Mouse (Mus musculus): ENCODE results near the gene Zfp14. TPM values are rescaled to one million over a fixed set of nuclear protein-coding genes. Genes with fewer than 3 reads are reported as not detected.

Gene Zfp14
- 1.4 and 1.8 TPM in 2 replicates for polyA plus RNA-seq (2014; fragmentation: Nextera tagmentation; extraction: Ambion mirVana)

GRCm38 (mm10) chr7:30050882-30051548, at the start of gene Zfp14:
Gene Zfp14, minus strand, starts transcription at chr7:30051380.
- peak; percentile 99 for ATAC-seq (replicated peaks; ENCODE audit: low FRiP score)
- Histone ChIP-seq H3K27ac (ENCODE audit: low read depth, low read length) (no peak within 1 kb of the TSS), H3K9me3 (ENCODE audit: control insufficient read depth, low read length) (no peaks in the 10 kb centered on the region), H3K27me3 (replicated peaks; ENCODE audit: control insufficient read depth, insufficient read depth, low read length) (no peaks in the 10 kb centered on the region), H3K4me2 (peak within 1 kb of the TSS; percentile 78), H3K4me3 (ENCODE audit: low read depth, low read length) (peak within 1 kb of the TSS; percentile 58), H3K9ac (ENCODE audit: low read depth, low read length) (peak within 1 kb of the TSS; percentile 63), H3K4me1 (replicated peaks; ENCODE audit: control insufficient read depth, insufficient read depth, low read length) (peaks cover 4% of the 10 kb centered on the region), H3K36me3 (ENCODE audit: control insufficient read depth, insufficient read depth, low read length) (peaks cover 3% of the 10 kb centered on the region; the same call in 1 of the 2 replicates)
- DNase-seq (ENCODE audit: low spot score) = peak; percentile 83
- WGBS = under 1% methylated on average over 40 of the region's 40 CpGs

GRCm38 (mm10) chr7:30099297-30099696, 48.1 kb upstream of the Zfp14 start:
- 87% methylated on average over 13 of the region's 13 CpGs for WGBS
- Histone ChIP-seq H3K4me3 (ENCODE audit: low read depth, low read length) (no peak overlapping the region), H3K4me1 (replicated peaks; ENCODE audit: control insufficient read depth, insufficient read depth, low read length) (peaks cover 14% of the 10 kb centered on the region), H3K36me3 (ENCODE audit: control insufficient read depth, insufficient read depth, low read length) (peaks cover 39% of the 10 kb centered on the region), H3K4me2 (no peak overlapping the region), H3K9me3 (ENCODE audit: control insufficient read depth, low read length) (peaks cover 7% of the 10 kb centered on the region; the same call in 1 of the 2 replicates), H3K27me3 (replicated peaks; ENCODE audit: control insufficient read depth, insufficient read depth, low read length) (no peaks in the 10 kb centered on the region), H3K9ac (ENCODE audit: low read depth, low read length) (no peak overlapping the region), H3K27ac (ENCODE audit: low read depth, low read length) (no peak overlapping the region)
- ATAC-seq (replicated peaks; ENCODE audit: low FRiP score) (no peak), DNase-seq (ENCODE audit: low spot score) (no peak)

GRCm38 (mm10) chr7:30095551-30096125, 44.5 kb upstream of the Zfp14 start:
- Histone ChIP-seq H3K4me1 (replicated peaks; ENCODE audit: control insufficient read depth, insufficient read depth, low read length) (peaks cover 20% of the 10 kb centered on the region), H3K9ac (ENCODE audit: low read depth, low read length) (peak overlapping the region; percentile 60), H3K27ac (ENCODE audit: low read depth, low read length) (no peak overlapping the region), H3K27me3 (replicated peaks; ENCODE audit: control insufficient read depth, insufficient read depth, low read length) (no peaks in the 10 kb centered on the region), H3K36me3 (ENCODE audit: control insufficient read depth, insufficient read depth, low read length) (peaks cover 11% of the 10 kb centered on the region; the same call in 1 of the 2 replicates), H3K4me3 (ENCODE audit: low read depth, low read length) (peak overlapping the region; percentile 59), H3K4me2 (peak overlapping the region; percentile 81), H3K9me3 (ENCODE audit: control insufficient read depth, low read length) (no peaks in the 10 kb centered on the region)
- 16% methylated on average over 5 of the region's 5 CpGs for WGBS
- DNase-seq (ENCODE audit: low spot score) = no peak
- no peak for ATAC-seq (replicated peaks; ENCODE audit: low FRiP score)

GRCm38 (mm10) chr7:30094646-30095429, 43.7 kb upstream of the Zfp14 start, which contains the start of gene Zfp260:
Gene Zfp260, plus strand, starts transcription at chr7:30094777.
- DNase-seq (ENCODE audit: low spot score) (peak; percentile 85), ATAC-seq (replicated peaks; ENCODE audit: low FRiP score) (peak; percentile 69)
- Histone ChIP-seq H3K4me2 (peak within 1 kb of the TSS; percentile 81), H3K4me3 (ENCODE audit: low read depth, low read length) (peak within 1 kb of the TSS; percentile 59), H3K27me3 (replicated peaks; ENCODE audit: control insufficient read depth, insufficient read depth, low read length) (no peaks in the 10 kb centered on the region), H3K36me3 (ENCODE audit: control insufficient read depth, insufficient read depth, low read length) (peaks cover 7% of the 10 kb centered on the region; the same call in 1 of the 2 replicates), H3K9ac (ENCODE audit: low read depth, low read length) (peak within 1 kb of the TSS; percentile 60), H3K4me1 (replicated peaks; ENCODE audit: control insufficient read depth, insufficient read depth, low read length) (peaks cover 20% of the 10 kb centered on the region), H3K9me3 (ENCODE audit: control insufficient read depth, low read length) (no peaks in the 10 kb centered on the region), H3K27ac (ENCODE audit: low read depth, low read length) (peak within 1 kb of the TSS; percentile 76)
- under 1% methylated on average over 26 of the region's 26 CpGs for WGBS

GRCm38 (mm10) chr7:30093918-30094415, 42.8 kb upstream of the Zfp14 start:
- peak overlapping the region; percentile 55 for H3K9ac ChIP-seq (ENCODE audit: low read depth, low read length)

GRCm38 (mm10) chr7:30092666-30093065, 41.5 kb upstream of the Zfp14 start:
- no peak overlapping the region for H3K27ac ChIP-seq (ENCODE audit: low read depth, low read length)
- ATAC-seq (replicated peaks; ENCODE audit: low FRiP score) (no peak), DNase-seq (ENCODE audit: low spot score) (no peak)
- no peaks in the 10 kb centered on the region for H3K9me3 ChIP-seq (ENCODE audit: control insufficient read depth, low read length)
- 79% methylated on average over 9 of the region's 9 CpGs for WGBS
- H3K4me2 ChIP-seq = no peak overlapping the region
- no peak overlapping the region for H3K9ac ChIP-seq (ENCODE audit: low read depth, low read length)
- H3K27me3 ChIP-seq (replicated peaks; ENCODE audit: control insufficient read depth, insufficient read depth, low read length) = no peaks in the 10 kb centered on the region
- no peak overlapping the region for H3K4me3 ChIP-seq (ENCODE audit: low read depth, low read length)
- no peaks in the 10 kb centered on the region for H3K36me3 ChIP-seq (ENCODE audit: control insufficient read depth, insufficient read depth, low read length)
- peaks cover 26% of the 10 kb centered on the region for H3K4me1 ChIP-seq (replicated peaks; ENCODE audit: control insufficient read depth, insufficient read depth, low read length)

More at GRCm38 (mm10) chr7:30093918-30094415, 42.8 kb upstream of the Zfp14 start:
- peaks cover 4% of the 10 kb centered on the region; the same call in 1 of the 2 replicates for H3K36me3 ChIP-seq (ENCODE audit: control insufficient read depth, insufficient read depth, low read length)
- ATAC-seq (replicated peaks; ENCODE audit: low FRiP score) = no peak
- 69% methylated on average over 6 of the region's 6 CpGs for WGBS
- H3K4me3 ChIP-seq (ENCODE audit: low read depth, low read length) = peak overlapping the region; percentile 59
- H3K27ac ChIP-seq (ENCODE audit: low read depth, low read length) = no peak overlapping the region
- H3K9me3 ChIP-seq (ENCODE audit: control insufficient read depth, low read length) = no peaks in the 10 kb centered on the region
- no peak for DNase-seq (ENCODE audit: low spot score)
- no peaks in the 10 kb centered on the region for H3K27me3 ChIP-seq (replicated peaks; ENCODE audit: control insufficient read depth, insufficient read depth, low read length)
- peaks cover 26% of the 10 kb centered on the region for H3K4me1 ChIP-seq (replicated peaks; ENCODE audit: control insufficient read depth, insufficient read depth, low read length)
- H3K4me2 ChIP-seq = peak overlapping the region; percentile 81

GRCm38 (mm10) chr7:30090970-30091585, 39.9 kb upstream of the Zfp14 start:
- no peak for DNase-seq (ENCODE audit: low spot score)
- H3K4me1 ChIP-seq (replicated peaks; ENCODE audit: control insufficient read depth, insufficient read depth, low read length) = peaks cover 19% of the 10 kb centered on the region; the same call in 1 of the 2 replicates
- ATAC-seq (replicated peaks; ENCODE audit: low FRiP score) = no peak
- 5% methylated on average over 9 of the region's 9 CpGs for WGBS
- H3K9me3 ChIP-seq (ENCODE audit: control insufficient read depth, low read length) = no peaks in the 10 kb centered on the region
- peak overlapping the region; percentile 71 for H3K4me3 ChIP-seq (ENCODE audit: low read depth, low read length)
- peak overlapping the region; percentile 87 for H3K4me2 ChIP-seq
- H3K27ac ChIP-seq (ENCODE audit: low read depth, low read length) = peak overlapping the region; percentile 71; the same call in 1 of the 2 replicates
- peak overlapping the region; percentile 27 for H3K9ac ChIP-seq (ENCODE audit: low read depth, low read length)
- no peaks in the 10 kb centered on the region for H3K27me3 ChIP-seq (replicated peaks; ENCODE audit: control insufficient read depth, insufficient read depth, low read length)
- peaks cover 5% of the 10 kb centered on the region; the same call in 1 of the 2 replicates for H3K36me3 ChIP-seq (ENCODE audit: control insufficient read depth, insufficient read depth, low read length)

All from liver, embryonic 11.5 days (tissue).